Mouse (Mus musculus) spleen, adult 2 months (tissue): ENCODE results near the gene Dapk2.

Source experiments
- CTCF ChIP-seq: fragments of 200-500 bp; IDR thresholded peaks from 2 replicates; pipeline ENCODE4 v1.5.1; 2011; ENCODE audit warnings: mild to moderate bottlenecking, inconsistent platforms; ENCODE audit not compliant: insufficient read depth, insufficient read length, insufficient replicate concordance; ENCODE audit errors: extremely low read depth
- POLR2A ChIP-seq: fragments of 200-500 bp; IDR thresholded peaks from 2 replicates; pipeline ENCODE4 v1.6.1; 2011; ENCODE audit warnings: low read depth, low read length, inconsistent platforms

DNA sequence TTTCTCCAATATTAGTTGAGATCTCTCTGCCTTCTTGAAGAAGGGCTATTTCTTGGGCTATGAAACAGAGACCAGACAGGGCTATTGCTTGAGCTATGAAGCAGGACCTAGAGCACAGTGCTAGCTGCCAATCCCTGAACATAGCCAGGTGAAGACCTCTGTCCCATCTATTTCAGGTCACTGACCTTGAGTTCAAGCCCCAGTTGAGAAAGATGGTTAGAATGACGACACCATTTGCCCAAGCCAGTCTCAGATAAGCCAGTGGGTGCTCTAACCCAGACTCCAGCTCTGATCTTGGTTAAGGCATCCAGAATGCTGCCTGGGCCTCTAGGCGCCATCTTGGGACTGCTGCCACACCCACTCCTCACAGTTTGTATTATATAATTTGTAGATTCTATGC is 135.3 kb downstream of the Dapk2 start:
- TF ChIP-seq CTCF (no peak), POLR2A (no peak)
